Mouse (Mus musculus): Measurements from ENCODE around the gene Gpr61.
A peak's percentile ranks its signal among the peaks of the same experiment; 100 is the strongest.

The Gpr61 gene

DNA sequence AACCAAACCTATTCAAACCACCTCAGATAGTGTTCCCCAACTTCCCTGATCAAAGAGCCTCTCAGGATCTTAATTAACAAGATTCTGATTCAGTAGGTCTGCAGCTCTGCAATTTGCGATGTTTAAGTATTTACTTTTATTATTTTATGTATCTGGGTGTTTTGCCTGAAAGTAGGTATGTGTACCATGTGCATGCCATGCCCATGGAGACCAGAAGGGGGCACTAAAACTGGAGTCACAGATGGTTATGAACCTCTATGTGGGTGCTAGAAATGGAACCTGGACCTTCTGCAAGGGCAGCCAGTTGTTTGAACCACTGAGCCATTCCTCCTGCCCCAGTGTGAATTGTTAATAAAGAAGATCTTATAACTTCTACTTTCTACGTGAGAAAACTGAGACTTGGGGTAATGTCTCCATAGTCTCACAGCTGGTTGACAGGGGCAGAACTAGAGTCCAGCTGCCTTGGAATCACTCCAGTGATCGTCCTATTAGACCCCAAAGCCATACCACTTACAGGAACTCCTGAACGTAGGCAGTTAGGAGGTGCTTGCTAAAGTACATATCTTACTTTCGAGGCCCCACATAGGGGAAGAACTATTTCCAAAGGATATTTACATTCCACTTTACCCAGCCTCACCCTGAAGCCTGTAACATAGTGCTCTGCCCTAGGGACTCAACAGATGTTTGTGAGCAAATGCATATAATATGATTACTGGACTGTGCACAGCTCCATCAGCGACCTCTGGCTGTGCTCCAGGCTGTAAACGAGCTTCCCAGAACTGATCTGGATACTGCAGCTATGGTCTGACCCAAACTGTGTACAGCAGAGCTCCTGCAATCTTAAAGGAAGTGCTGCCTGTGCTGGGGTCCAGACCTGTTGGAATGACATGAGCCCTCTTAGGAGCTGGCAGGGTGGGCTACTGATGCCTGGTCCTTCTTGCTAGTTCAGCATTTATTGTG lies 24.4 kb upstream of the Gpr61 start:
- no peak for DNase-seq (ENCODE audit: low spot score in 2 of 2)

GRCm38 (mm10) chr3:108174672-108175531 lies 20.2 kb upstream of the Gpr61 start:
- DNase-seq (ENCODE audit: low spot score in 2 of 2): no peak

- no peak for DNase-seq (ENCODE audit: low spot score in 2 of 2)
These were observed 14.5 kb upstream of the Gpr61 start for GRCm38 (mm10) chr3:108169199-108169598.

DNA sequence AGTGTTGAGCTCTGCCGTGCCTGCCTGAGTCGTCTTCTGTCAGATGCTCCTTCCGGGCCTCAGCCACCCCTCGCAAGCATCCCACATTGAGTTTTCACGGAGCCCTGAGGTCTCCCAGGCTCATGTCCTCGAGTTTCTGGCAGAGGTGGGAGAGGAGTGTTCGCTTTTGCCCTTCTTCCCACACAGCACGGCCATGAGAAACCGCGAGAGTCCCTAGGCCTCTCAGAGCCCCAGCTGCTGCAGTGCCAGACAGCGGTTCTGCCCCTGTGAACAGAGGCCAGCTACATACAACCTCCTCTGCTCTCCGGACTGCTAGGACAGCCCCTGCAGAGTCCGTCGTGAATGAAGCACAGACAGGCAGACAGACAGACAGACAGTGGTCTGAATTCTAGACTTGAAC lies 12.8 kb upstream of the Gpr61 start:
- no peak for DNase-seq (ENCODE audit: low spot score in 2 of 2)

GRCm38 (mm10) chr3:108166486-108167211 lies 12.0 kb upstream of the Gpr61 start:
- no peak for DNase-seq (ENCODE audit: low spot score in 2 of 2)

GRCm38 (mm10) chr3:108165532-108166315 lies 11.0 kb upstream of the Gpr61 start:
- no peak for DNase-seq (ENCODE audit: low spot score in 2 of 2)

- peak; percentile 44 to 75 for DNase-seq (ENCODE audit: low spot score in 2 of 2)
These were observed 10.1 kb upstream of the Gpr61 start for GRCm38 (mm10) chr3:108164807-108165206.

GRCm38 (mm10) chr3:108164091-108164490 lies 9.4 kb upstream of the Gpr61 start:
- DNase-seq (ENCODE audit: low spot score in 2 of 2): no peak

- DNase-seq (ENCODE audit: low spot score in 2 of 2): no peak
These were observed 3.8 kb upstream of the Gpr61 start for GRCm38 (mm10) chr3:108158383-108159037.

- DNase-seq (ENCODE audit: low spot score in 2 of 2): no peak
These were observed 2.4 kb downstream of the Gpr61 start for GRCm38 (mm10) chr3:108152290-108152689.

- peak; percentile 71 to 85 for DNase-seq (ENCODE audit: low spot score in 2 of 2)
These were observed 7.1 kb downstream of the Gpr61 start for GRCm38 (mm10) chr3:108147386-108148235.

- DNase-seq (ENCODE audit: low spot score in 2 of 2): no peak
These were observed 8.0 kb downstream of the Gpr61 start for GRCm38 (mm10) chr3:108146671-108147070.

- DNase-seq (ENCODE audit: low spot score in 2 of 2): peak; percentile 81 to 85
These were observed 8.9 kb downstream of the Gpr61 start, which contains the start of gene Gnai3 for GRCm38 (mm10) chr3:108145534-108146445. Gnai3 (minus strand) TSS chr3:108146146.

DNA sequence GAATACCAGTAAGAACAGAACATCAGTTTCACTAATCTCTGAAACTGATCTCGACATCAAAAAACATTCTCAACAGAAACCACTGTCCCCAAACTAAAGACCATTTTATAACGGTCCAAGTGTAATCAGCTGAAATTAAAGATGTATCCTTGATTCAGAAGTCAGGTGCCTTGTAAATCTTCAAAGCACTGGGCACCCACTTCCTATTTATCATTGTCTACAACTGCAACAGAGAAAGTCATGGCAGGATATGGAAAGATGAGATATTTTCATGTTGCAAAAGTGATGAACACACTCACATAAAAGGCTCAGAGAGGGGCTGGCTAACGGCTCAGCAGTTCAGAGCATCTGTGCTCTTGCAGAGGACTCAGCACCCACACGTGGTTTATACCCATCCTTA lies 13.9 kb downstream of the Gpr61 start:
- DNase-seq (ENCODE audit: low spot score in 2 of 2): no peak

- no peak for DNase-seq (ENCODE audit: low spot score in 2 of 2)
These were observed 15.6 kb downstream of the Gpr61 start for GRCm38 (mm10) chr3:108139113-108139512.

- no peak for DNase-seq (ENCODE audit: low spot score in 2 of 2)
These were observed 20.0 kb downstream of the Gpr61 start for GRCm38 (mm10) chr3:108134701-108135100.

DNA sequence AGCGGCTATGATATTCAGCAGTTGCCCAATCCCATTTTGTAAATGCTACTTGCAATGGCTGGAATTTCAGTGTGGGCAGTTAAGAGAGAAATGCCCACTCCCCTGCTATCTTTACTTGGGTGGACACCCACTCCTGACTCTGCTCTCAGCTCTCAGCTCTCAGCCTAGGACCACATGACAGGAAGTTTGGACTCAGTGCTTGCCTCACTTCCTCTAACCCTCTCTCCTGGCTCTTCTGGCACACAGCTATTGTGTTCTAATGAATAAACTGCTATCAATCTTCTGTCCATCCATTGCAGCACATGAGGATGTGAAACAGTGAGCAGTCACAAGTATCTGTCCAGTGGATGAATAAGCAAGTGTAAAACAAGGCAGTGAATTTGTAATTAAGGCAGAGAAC lies 22.2 kb downstream of the Gpr61 start:
- DNase-seq (ENCODE audit: low spot score in 2 of 2): no peak

DNA sequence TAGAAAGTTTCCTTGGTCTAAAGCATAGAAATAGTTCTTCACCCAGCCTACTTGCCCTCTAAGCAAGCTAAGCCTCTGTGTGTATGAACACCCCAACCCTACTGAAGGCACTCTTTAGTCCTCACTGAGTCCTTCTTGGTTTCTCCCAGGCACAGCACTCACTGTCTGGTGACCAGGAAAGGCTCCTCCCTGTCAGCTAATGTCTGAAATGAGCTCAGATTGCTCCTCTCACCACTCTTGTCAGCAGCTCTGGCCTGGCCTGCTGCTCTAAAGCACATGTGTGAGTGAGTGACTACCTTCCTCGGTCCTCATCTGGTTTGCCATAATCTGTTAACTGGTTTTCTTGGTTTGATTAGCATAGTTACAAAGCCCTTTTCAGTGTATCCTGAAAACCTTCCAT lies 22.9 kb downstream of the Gpr61 start:
- DNase-seq (ENCODE audit: low spot score in 2 of 2): no peak

Measured in spleen, postnatal 14 days (tissue).